Mouse (Mus musculus) embryonic fibroblast, embryonic 13.5 days (primary cell): ENCODE measurements around the gene Tfe3.

ENCODE experiments used
- CTCF ChIP-seq: IDR thresholded peaks from 2 replicates; pipeline ENCODE4 v1.5.1; 2011; ENCODE audit warnings: mild to moderate bottlenecking, control low read depth, low read length, moderate library complexity, borderline replicate concordance; ENCODE audit not compliant: insufficient read depth
- POLR2A ChIP-seq: IDR thresholded peaks from 2 replicates; pipeline ENCODE4 v1.6.1; 2011; ENCODE audit warnings: low read depth, mild to moderate bottlenecking, control low read depth, low read length, moderate library complexity

DNA sequence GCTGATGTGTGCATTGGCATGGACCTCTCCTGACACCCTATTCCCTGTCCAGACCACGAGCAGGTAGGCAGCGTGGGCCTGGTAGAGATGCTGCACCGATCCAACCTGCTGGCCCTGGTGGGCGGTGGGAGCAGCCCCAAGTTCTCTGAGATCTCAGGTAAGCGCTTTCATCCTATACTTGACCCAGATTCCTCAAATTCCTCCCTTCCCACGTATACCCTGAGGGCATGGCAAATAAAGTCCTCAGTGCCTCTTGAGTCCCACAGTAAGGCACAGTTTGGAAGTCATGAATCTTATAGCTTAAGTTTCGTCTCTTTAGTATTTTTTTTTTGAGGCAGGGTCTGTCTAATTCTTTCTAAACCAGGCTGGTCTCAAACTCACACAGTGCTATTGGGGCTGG lies 38.2 kb upstream of the Tfe3 start:
- TF ChIP-seq CTCF (no peak), POLR2A (no peak)
